Mouse (Mus musculus) heart, postnatal 0 days (tissue): Measurements from ENCODE around the gene Naip5.

Experiments
- CTCF ChIP-seq: IDR thresholded peaks from 2 replicates; pipeline ENCODE4 v1.5.1; 2016; ENCODE audit warnings: antibody characterized with exemption, control low read depth, low read depth
- EP300 ChIP-seq: IDR thresholded peaks from 2 replicates; pipeline ENCODE4 v1.6.1; 2016; ENCODE audit warnings: antibody characterized with exemption, low read depth

- TF ChIP-seq CTCF (no peak), EP300 (no peak)
Measured at GRCm38 (mm10) chr13:100203319-100203718, 42.8 kb downstream of the Naip5 start.
